Mouse (Mus musculus): Measurements from ENCODE around the gene Rnf186.
"Not testable (repeated sequence)": the region's sequence is repeated elsewhere in the genome, so short reads cannot be mapped to it uniquely, and the experiment has no call there.

The Rnf186 gene

DNA sequence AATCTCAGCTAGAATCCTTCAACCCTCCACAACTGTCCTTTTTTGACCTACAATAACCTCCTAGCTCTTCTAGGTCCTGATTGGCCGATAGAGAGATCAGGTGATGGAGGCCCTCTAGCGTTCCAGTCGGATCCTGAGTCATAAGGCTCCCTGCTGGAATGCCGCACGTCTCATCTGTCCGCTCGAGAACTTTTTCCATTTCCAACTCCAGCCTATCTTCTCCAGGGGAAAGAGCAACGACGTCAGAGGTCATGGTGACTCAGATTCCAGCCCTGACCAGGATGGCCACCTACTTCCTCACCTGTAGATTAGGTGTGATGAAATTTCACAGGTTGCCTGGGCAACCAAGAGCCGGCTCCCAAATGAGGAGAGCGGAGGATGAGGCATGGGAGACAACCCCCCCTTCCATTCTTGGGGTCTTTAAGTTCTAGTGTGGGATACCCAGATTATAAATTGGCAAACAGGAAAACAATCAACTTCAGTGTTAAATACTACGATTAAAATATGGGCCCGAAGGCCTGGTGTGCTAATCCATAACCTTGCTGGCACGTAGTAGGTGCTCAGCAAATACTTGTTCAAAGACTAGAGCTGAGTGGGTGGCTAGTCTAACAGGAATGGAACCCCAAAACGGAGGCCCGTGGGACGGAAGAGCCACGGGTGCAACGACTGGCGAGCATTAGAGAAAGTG lies 5.4 kb downstream of the Rnf186 start:
- DNase-seq = peak; percentile 86 to 87

DNA sequence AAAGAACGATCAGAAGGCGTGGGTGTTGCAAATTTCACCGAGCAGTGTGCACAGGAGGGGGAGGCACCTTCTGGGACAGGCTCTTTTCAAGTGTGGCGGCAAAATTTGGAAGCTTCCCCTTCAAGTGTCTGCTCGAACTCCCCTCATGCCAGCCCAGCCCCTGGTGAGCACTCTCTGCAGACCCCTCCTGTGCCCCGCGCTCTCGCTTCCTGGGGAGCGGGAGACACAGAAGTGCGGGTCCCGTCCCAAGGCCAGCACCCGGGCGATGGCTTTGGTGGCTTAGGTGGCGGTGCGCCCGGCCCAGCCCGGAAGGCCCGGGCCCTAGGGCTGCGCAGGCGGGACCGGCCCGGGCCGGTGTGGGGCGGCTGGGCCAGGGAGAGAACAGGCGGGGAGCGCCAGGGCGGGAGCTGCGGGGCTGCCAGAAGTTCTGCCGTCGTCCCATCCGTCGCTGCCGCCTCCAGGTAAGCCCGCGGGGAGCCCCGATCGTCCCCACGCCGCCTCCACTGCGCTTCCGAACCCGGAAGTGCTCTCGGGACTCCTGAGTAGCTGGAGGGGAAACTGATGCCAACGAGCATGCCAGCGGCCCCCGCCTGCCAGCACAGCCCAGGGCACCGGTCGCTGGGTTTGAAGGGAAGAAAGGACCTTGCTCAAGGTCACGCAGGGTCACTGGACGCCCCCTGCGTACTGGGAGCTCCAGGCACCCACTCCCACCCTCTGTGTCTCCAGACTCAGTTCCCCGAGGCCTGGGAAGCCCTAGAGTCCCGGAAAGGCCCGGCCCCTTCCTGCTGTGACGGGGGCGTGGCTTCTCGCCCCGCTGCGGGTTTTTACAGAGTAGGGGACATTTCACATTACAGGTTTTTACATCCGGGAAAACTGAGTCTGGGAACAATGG lies 6.2 kb downstream of the Rnf186 start, which contains the start of gene Tmco4:
TSS of gene Tmco4 (plus strand) at position 62 of the 892 bp plus-strand sequence.
- DNase-seq = peak; percentile 80 to 84

DNA sequence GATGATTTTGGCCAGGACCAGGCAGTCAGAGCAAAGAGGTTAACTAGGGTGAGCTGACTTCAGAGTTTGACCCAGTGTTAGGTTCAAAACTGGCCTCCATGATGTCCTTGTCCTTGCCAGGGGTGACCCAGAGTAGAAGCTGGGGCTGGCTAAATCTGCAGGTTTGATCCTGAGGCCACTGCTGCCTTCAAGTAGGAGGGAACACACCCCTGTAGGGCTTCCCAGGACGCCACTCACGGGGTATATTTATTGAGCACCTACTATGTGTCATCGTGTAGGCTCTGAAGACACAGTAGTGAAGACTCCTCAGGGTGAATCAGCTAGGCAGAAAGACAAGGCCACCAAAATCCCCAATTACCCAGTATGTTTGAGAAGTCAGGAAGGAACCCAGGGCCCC lies 6.8 kb downstream of the Rnf186 start:
- DNase-seq = no peak

DNA sequence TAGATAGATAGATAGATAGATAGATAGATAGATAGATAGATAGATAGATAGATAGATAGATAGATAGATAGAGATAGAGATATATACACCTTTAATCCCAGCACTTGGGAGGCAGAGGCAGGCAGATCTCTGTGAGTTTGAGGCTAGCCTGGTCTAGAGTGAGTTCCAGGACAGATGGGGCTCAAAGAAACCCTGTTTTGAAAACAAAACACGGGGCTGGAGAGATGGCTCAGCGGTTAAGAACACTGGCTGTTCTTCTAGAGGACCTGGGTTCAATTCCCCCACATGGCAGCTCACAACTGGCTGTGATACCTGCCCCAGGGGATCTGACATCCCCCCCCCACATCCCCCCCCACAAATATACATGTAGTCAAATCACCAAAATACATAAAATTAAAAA lies 7.6 kb downstream of the Rnf186 start:
- not testable (repeated sequence) for DNase-seq

DNA sequence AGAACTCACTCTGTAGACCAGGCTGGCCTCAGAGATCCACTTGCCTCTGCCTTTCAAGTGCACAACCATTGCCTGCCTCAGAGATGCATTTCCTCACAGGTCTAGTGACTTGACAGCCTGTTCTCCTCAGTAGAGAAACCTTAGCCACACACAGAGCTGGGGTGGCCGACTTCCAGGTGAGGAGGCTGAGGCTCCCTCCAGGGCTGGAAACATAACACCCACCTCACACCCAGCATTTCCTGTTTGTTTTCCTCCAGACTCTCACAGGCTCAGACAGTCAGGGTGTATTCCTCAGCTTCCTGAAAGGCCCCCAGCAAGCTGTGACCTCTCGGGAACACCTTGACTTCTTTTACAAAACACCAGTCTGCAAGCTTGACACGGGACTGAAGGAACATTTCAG lies 8.3 kb downstream of the Rnf186 start:
- no peak for DNase-seq

DNA sequence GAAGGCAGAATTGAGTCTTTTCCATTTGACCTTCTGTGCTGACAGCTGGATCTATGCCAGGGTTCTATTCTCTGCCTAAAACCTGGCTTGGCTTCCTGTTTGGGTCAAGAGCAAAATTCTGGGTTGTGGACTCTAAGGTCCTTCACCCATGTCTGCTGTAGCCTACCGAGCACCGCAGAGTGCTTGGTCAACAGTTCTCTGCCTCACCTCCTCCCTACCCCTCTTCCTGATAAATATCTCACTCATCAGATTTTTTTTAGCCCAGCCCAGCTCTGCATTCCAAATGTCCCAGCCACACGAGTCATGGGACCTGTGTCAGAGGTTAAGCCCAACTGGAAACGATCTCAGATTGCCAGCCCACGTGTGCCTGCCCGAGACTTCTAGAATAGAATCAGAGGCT lies 9.1 kb downstream of the Rnf186 start:
- DNase-seq = peak; percentile 88 to 92

DNA sequence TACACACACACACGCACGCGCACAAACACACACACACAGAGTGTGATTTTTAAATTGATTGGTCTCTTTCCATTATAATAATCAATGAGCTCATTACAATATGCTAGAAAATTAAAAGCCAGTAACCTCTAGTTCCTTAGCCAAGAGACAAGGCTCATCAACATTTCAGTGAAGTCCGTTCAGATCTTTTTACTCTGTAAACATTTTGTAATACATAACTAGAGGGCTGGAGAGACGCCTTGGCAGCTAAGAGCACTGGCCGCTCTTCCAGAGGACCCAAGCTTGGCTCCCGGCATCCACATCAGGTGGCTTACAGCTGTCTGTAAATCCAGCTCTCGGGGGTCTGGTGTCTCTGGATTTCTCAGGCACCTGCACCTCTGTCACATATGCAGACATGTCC lies 13.1 kb downstream of the Rnf186 start:
- DNase-seq = no peak

DNA sequence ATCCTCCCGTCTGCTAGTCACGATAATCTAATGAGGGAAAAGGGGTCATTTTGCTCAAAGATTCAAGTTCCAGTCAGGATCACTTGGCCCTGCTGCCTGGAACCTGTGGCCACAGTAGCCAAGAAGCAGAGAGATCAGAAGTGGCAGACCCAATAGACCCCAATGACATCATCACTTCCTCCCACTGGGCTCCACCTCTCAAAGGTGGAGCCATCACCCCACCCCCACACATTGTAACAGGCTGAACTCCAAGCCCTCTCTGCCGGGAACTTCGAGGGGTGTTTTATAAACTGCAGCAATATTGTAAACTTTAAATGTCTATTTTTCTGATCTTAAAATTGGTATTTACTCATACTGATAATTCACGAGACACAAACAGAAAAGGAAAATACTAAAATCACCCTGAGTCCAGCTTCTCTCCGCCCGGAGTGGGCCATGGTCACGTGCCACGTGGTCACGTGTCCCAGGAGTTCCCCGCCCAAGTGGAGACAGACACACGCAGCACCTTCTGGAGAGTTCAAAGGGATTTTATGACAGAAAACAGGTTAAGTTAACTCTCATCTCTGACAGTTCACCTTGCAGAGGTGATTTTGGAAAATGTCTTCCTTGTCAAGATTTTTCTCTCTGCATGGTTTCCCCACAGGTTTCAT lies 14.0 kb downstream of the Rnf186 start:
- no peak for DNase-seq

DNA sequence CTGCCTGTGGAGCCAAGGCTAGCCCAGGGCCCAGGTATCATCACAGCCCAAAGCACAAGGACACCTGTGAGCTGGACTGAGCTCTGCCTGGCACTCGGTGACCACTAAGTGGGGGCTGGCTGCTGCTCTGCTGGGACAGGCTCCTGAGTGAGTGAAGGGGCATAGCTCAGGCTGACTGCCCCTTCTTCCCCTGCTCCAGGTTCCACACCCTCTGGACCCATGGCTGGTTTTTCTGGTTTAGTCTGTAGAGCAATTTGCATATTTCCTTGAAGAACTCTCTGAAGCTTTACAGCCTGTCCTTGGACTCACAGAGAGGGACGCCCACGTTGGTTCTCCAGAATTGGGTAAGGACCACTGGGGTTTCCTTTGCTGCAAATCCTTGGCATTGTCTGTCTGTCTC lies 16.5 kb downstream of the Rnf186 start:
- DNase-seq = no peak

DNA sequence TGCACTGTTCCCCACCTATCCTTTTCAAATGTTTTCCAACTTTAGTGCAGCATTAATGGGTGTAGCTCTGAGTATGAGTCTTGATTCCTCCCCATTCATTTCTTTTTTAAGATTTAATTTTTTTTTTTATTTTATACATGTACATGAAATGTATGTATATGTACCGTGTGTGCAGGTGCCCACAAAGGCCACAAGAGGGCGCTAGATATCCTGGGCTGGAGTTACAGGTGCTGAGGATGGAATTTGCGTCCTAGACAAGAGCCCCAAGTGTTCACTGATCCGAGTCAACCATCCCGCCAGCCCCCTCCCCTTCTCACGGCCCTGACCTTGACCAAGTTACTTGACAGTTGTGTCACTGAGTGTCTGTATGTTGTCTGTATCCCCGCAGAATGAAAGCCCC lies 17.8 kb downstream of the Rnf186 start:
- DNase-seq = no peak

DNA sequence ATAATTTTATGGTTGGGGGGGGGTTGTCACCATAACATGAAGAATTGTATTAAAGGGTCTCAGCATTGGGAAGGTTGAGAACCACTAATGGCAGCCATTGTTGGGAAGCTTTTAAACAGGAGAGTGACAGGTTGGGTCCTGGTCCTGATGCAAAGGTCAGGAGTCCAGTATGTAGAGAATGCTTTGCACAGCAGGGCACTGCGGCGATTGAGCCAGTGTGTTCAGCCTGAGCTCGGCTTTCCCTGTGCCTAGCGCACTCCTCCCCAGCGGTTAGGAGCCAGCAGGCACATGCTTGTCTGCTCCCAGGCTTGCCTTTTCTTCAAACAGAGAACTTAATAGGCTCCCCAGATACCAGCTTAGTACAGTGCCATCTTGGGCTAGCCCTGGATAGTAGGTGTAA lies 19.4 kb downstream of the Rnf186 start:
- no peak for DNase-seq

DNA sequence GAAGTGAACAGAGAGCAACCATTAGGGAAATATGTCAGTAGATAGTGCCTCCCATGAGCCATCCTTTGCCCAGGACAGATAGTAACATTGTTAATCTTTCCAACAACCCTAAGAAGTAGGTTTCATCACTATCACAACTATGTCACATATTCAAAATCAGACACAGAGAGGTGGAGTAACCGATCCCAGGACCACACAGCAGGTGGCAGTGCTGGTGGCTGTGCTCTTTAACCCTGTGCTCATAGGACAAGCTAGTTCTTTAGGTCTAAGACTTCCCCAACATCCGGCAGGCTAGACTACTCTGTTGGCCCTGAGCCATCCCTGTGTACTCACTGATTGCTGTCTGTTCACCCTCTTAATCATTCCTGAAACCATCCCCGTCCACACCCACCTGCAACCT lies 27.5 kb downstream of the Rnf186 start:
- DNase-seq = no peak

DNA sequence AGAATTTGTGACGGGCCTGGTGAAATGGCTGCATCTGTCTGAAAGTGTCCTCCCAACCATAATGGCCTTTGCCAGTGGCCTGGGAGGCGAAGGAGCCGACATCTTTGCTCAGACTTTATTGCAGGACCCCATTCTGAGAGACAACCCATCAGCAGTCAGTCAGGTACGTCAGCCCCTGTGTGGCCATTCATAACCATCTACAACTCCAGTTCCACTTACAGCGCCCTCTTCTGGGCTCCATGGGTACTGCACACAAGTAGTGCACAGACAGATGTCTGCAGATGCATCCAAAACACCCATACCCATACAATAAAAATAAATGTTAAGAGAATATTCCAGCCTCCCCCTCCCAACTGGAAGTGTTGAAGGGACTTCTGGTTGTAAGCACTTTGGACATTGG lies 29.5 kb downstream of the Rnf186 start:
- DNase-seq = peak in 1 of 2 experiments; percentile 39

DNA sequence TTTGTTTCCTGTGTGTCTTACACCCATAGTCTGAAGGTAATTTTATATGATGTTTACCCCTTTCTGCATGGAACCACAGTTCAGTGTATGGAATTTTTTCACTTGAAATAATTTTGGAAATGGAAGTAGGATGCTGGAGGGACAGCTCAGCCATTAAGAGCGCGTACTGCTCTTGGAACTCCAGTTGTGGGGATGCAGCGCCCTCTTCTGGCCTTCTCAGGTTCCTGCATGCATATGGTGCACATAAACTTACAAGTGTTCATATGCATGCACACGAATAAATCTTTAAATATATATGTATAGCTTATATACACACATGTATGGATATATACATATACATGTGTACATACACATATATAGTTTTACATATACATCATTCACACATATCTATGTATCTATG lies 30.2 kb downstream of the Rnf186 start:
- DNase-seq = no peak

DNA sequence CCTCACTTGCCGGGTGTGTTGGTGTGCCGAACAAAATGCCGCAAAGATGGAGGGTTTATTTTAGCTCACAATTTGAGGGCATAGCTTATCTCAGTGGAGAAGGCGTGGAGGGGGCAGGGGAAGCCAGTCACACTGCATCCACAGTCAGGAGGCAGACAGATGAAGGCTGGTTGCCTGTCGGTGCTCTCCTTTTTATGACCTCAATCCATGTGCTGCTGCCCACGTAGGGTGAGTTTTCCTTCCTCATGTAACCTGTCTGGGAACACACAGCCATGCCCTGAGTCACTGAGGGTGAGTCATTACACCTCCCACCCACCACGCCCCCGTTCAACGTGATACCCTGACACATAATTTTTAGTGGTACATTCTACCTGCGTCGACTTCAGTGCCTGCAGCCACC lies 31.7 kb downstream of the Rnf186 start:
- DNase-seq = no peak

DNA sequence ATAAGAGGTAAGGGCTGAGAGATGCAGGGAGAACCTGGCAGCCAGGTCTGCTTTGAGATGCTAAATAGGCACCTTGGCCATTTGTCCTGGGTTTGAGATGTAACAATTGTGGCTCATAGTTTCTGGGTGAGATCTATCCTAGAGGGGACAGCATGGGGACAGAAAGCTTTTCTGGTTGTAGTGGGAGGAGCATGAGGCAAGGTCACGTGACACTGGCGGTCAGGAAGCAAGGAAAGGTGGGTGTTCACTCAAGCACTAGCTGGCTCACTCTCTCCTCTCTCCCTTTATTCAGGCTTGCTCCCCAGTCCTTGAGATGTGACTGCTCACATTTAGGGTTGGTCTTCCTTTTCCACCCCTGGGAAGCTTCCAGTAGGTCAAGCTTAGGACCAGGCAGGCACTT lies 34.1 kb downstream of the Rnf186 start:
- no peak for DNase-seq

DNA sequence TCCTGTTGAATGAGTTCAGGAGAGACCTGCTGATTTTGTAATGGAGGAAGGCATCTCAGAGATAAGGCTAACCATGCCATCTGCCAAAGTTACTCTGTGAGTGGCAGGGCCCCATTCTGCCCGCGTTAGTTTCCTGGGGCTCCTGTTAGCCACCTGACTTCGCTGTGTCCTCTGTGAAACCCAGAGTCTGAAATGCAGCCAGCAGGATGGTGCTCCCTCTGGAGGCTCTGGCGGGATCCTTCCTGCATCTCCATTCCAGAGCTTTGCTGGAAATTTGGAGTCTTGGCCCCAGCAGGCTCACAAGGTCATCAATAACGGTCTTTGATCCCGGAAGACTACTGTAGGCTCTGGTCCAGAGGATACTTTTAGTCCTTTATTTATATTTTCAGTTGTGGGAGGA lies 34.5 kb downstream of the Rnf186 start:
- DNase-seq = peak in 1 of 2 experiments; percentile 44

DNA sequence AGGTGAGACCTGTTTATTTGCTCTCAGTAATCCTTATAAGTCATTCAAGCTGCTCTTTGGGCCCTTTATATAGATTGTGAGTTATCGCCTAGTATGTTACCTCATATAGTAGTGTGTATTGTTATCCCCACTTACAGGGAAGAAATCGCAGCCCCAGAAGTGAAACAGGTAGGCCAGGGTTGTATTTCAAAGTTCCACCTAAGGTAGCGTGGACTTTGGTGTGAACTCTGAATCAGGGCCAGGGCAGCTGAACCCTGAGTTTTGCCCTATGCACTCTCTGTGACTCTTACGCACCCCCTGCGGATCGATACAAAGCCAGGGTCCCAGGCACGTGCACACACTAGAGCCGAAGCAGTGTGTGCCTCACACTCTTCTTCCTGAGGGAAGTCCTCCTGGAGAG lies 37.2 kb downstream of the Rnf186 start:
- peak in 1 of 2 experiments; percentile 33 for DNase-seq

DNA sequence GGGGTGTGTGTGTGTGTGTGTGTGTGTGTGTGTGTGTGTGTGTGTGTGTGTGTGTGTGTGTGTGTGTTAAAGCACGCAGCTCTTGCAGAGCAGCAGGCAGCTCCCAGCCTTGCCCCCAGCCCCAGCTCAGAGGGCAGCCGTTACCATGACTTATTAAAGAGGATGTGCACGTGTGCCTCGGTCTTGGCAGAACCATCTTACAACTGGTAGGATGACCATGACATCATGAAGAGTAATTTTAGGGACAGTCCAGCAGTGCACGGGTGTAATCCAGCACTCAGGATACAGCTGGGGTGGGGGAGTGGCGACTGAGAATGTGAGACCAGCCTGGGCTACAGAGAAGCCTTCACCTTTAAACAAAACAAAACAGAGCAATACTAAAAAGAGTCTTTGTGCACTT lies 38.3 kb downstream of the Rnf186 start:
- DNase-seq = no peak

DNA sequence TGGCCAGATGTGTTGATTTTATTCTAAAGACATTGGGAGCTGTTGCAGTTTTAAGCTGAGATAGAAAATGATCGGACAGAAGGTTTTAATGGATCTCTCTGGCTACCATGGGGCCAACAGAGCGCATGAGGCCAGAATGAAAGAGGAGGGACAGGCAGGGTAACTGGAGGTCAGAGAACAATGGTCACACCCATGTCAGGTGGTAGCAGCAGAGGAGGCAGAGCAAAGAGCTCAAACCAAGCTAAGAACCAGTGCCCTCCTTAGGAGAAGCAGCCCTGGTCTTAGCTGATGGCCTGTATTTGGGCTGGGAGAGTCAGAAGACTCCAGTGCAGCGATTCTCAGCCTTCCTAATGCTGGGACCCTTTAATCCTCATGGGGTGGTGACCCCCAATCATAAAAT lies 40.4 kb downstream of the Rnf186 start:
- DNase-seq = no peak

DNA sequence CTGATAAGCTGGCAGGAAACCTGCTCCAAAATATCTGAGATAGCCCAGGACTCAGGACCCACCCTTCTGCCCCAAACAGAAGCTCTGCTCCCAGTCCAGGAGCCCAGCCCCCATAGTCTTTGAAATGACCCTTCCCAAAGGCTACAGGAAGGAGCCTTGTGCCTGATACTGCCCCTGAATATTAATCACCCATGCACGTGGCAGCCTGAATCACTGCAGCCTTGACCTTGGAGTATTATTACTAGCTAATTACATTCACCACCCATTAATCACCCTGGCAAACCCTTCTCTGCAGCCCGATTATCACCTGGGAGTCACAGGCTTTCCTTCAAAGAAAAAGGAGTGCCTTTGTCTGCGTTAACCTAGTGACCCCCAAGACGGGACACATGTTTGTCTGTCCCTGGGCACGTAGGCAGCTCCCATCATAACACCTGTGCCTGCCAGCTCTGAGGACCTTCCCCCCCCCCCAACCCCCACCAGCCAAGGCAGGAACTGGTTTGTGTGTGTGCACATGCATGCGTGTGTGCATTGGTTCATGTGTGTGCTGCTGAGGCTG lies 41.1 kb downstream of the Rnf186 start:
- DNase-seq = peak in 1 of 2 experiments; percentile 40

DNA sequence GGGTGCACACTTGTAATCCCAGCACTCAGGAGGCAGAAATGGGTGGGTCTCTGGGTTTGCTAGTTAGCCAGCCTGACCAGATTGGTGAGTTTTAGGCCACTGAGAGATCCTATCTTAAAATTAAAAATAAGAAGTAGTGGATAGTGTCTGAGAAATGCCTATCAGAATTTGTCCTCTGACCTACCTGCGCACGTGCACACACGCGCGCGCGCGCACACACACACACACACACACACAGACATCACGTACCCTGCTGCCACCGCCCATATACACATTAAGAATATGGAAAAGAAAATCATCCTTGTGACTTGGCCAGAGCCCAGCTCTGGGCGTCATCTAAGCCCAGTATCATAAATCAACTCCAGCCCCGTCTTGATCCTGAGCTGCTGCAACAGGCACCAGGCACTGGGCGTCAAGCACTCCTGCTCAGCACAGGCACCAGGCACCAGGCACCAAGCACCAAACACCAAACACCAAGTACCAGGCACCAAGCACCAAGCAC lies 44.3 kb downstream of the Rnf186 start:
- no peak for DNase-seq

DNA sequence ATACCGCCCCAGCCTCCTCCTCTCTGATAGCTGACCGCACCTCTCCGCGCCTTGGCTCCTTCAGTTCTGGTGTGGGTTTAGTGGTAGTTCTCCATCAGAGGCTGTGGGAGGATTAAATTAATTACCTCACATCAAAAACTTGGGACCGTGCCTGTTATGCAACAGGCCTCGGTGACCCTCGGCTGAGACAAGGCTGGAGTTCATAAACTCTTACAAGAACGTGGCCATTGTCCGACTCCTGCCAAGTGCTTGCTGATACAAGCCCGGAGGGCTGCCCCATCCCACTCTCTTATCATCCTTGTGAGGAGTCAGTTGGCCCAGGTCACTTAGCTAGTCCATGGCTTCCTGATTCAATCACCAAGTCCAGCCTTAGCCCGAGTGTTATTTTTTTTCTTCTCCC lies 46.4 kb downstream of the Rnf186 start:
- no peak for DNase-seq

Data from kidney, adult 8-10 months (tissue).